ENCODE assay signal across 18 mouse cellular contexts in genomic region chr13:35129475-35129874, GRCm38 (mm10).
DNase-seq lines count a peak whose midpoint lies in the region; ATAC-seq and TF ChIP-seq lines count a peak whose summit lies in the region.
"Had no signal": no experiment of that assay in that cellular context is flagged by ENCODE, and none has a peak within 500 bp of the region (broad histone marks: within the 10 kb centered on the region; RNA-seq: fewer than 3 reads in every experiment).

No protein-coding gene starts in this region.

- peaks cover 8 to 26% of the 10 kb centered on the region in 2 experiments; a peak in 3 of 4 replicates for H3K4me1 ChIP-seq in MEL (ENCODE audit: control insufficient read depth in 1 of 2, insufficient read depth in 2 of 2, low read length in 2 of 2)
- H3K4me1 ChIP-seq: forebrain, embryonic 12.5 days; limb, embryonic 12.5 days; midbrain, embryonic 12.5 days had no signal

- no peak overlapping the region for H3K4me3 ChIP-seq in MEL (ENCODE audit: control insufficient read depth in 1 of 2, insufficient read depth in 1 of 2, low read depth in 2 of 2, low read length in 2 of 2)
- H3K4me3 ChIP-seq: forebrain, embryonic 12.5 days; limb, embryonic 12.5 days; midbrain, embryonic 12.5 days had no signal

- H3K27me3 ChIP-seq in MEL (ENCODE audit: control insufficient read depth in 1 of 2, insufficient read depth in 2 of 2, low read length in 2 of 2): no peaks in the 10 kb centered on the region
- H3K27me3 ChIP-seq: CH12.LX; forebrain, embryonic 12.5 days; limb, embryonic 12.5 days; midbrain, embryonic 12.5 days had no signal

- peak overlapping the region; percentile 21; the same call in 1 of the 2 replicates for H3K9ac ChIP-seq in MEL (ENCODE audit: control insufficient read depth, low read depth, low read length, poor library complexity, severe bottlenecking)
- H3K9ac ChIP-seq: forebrain, embryonic 12.5 days; hindbrain, embryonic 14.5 days; limb, embryonic 12.5 days; midbrain, embryonic 12.5 days had no signal

- TF ChIP-seq POLR2A in MEL (IDR thresholded peaks at IDR 0.05; ENCODE audit: control insufficient read depth in 1 of 2, insufficient read depth in 1 of 2, low read depth in 1 of 2, low read length in 2 of 2, poor library complexity in 1 of 2): peak in 1 of 2 experiments; percentile 53; a peak in 2 of 4 replicates

- H3K27ac ChIP-seq in MEL (ENCODE audit: control insufficient read depth, low read depth, low read length): peak overlapping the region; percentile 40; the same call in 1 of the 2 replicates
- H3K27ac ChIP-seq: forebrain, embryonic 12.5 days; hindbrain, embryonic 14.5 days; limb, embryonic 12.5 days; midbrain, embryonic 12.5 days had no signal

- no peak for TF ChIP-seq RAD21 in MEL (IDR thresholded peaks at IDR 0.05; ENCODE audit: low read depth, low read length)

- no peaks in the 10 kb centered on the region for H3K9me3 ChIP-seq in MEL (replicated peaks; ENCODE audit: insufficient read depth, low read length)
- H3K9me3 ChIP-seq: forebrain, embryonic 12.5 days; limb, embryonic 12.5 days; midbrain, embryonic 12.5 days had no signal

- TF ChIP-seq EP300 in MEL (IDR thresholded peaks at IDR 0.05; ENCODE audit: low read depth in 1 of 2, low read length in 2 of 2): peak; percentile 87 to 94

- H3K36me3 ChIP-seq in MEL (ENCODE audit: control insufficient read depth in 1 of 2, insufficient read depth in 2 of 2, low read length in 2 of 2): peaks cover 0 to 13% of the 10 kb centered on the region in 2 experiments; a peak in 2 of 4 replicates
- H3K36me3 ChIP-seq: forebrain, embryonic 12.5 days; limb, embryonic 12.5 days; midbrain, embryonic 12.5 days had no signal

- peak; percentile 3 for DNase-seq in spleen, adult 12 weeks (ENCODE audit: low spot score)
- DNase-seq in spleen, adult 18-20 months: no peak
- DNase-seq in MEL (ENCODE audit: low read depth, low spot score): peak; percentile 88
- DNase-seq in thymus, postnatal 25 days: peak; percentile 76
- DNase-seq in c-Kit-positive CD71-positive TER-119-positive erythroid progenitor cells, embryonic 14.5 days (ENCODE audit: low spot score): no peak
- DNase-seq in left cerebral cortex, adult 9 months (ENCODE audit: low spot score in 2 of 2): no peak
- DNase-seq in kidney, adult 18-20 months: no peak
- DNase-seq: cerebellum, adult 11-12 months; heart, adult 18-20 months; kidney, adult 8-10 months; kidney, postnatal 4 days; lung, postnatal 14 days had no signal

- TF ChIP-seq CTCF in MEL (IDR thresholded peaks at IDR 0.05 in 2 of 3, conservative IDR thresholded peaks at IDR 0.05 in 1 of 3; ENCODE audit: control insufficient read depth in 1 of 3, insufficient read depth in 1 of 3, low read depth in 2 of 3, low read length in 3 of 3, poor library complexity in 1 of 3, severe bottlenecking in 1 of 3): no peak

- peak; percentile 68 for ATAC-seq in megakaryocyte progenitor cell, adult 5-6 weeks (replicated peaks; ENCODE audit: poor library complexity)

- no peaks in the 10 kb centered on the region for H3K79me2 ChIP-seq in MEL (ENCODE audit: control insufficient read depth, insufficient read depth, low read length, poor library complexity)

TF ChIP-seq in MEL, 35 proteins besides CTCF, POLR2A, EP300 and RAD21:
- TF ChIP-seq MYB (IDR thresholded peaks at IDR 0.05; ENCODE audit: low read depth, low read length): peak; percentile 87
- no peak for TF ChIP-seq GABPA (IDR thresholded peaks at IDR 0.05; ENCODE audit: low read depth, low read length)
- TF ChIP-seq NRF1 (IDR thresholded peaks at IDR 0.05; ENCODE audit: insufficient read depth, low read depth, low read length, poor library complexity, severe bottlenecking): no peak
- TF ChIP-seq CHD1 (IDR thresholded peaks at IDR 0.05; ENCODE audit: low read depth, low read length): no peak
- TF ChIP-seq NELFE (IDR thresholded peaks at IDR 0.05; ENCODE audit: low read depth, low read length): 0 out of 2 replicates have a peak, but pooled peaks have one; percentile 14
- peak; percentile 35; the same call in 1 of the 2 replicates for TF ChIP-seq TAL1 (IDR thresholded peaks at IDR 0.05; ENCODE audit: low read length)
- no peak for TF ChIP-seq E2F4 (IDR thresholded peaks at IDR 0.05; ENCODE audit: borderline replicate concordance, low read depth, low read length)
- peak; percentile 82 for TF ChIP-seq GATA1 (IDR thresholded peaks at IDR 0.05; ENCODE audit: low read depth, low read length)
- no peak for TF ChIP-seq POLR2AphosphoS5 (IDR thresholded peaks at IDR 0.05; ENCODE audit: borderline replicate concordance, low read depth, low read length)
- TF ChIP-seq ETS1 (IDR thresholded peaks at IDR 0.05; ENCODE audit: low read depth, low read length): peak; percentile 52
- TF ChIP-seq TBP (IDR thresholded peaks at IDR 0.05; ENCODE audit: low read depth, low read length): 0 out of 2 replicates have a peak, but pooled peaks have one; percentile 30
- no peak; the same call in 1 of the 2 replicates for TF ChIP-seq CHD2 (IDR thresholded peaks at IDR 0.05; ENCODE audit: low read length)
- TF ChIP-seq TCF12 (IDR thresholded peaks at IDR 0.05; ENCODE audit: low read depth, low read length): peak; percentile 77

Comparison
In these comparisons a context has a peak if more than half of its experiments do, and no peak if none do; other contexts are left out.
1. DNase-seq: peak in spleen, adult 12 weeks (single experiment), MEL (single experiment) and thymus, postnatal 25 days (single experiment); none in spleen, adult 18-20 months (0 of 2), c-Kit-positive CD71-positive TER-119-positive erythroid progenitor cells, embryonic 14.5 days (single experiment), left cerebral cortex, adult 9 months (0 of 2) and kidney, adult 18-20 months (single experiment).